Mouse (Mus musculus): ENCODE results near the gene Etl4. TPM values are rescaled to one million over a fixed set of nuclear protein-coding genes. Genes with fewer than 3 reads are reported as not detected.

Etl4 gene
- polyA plus RNA-seq, 1 experiment from 2014 or later: 1.5 TPM

- no peaks in the 10 kb centered on the region for H3K27me3 ChIP-seq (ENCODE audit: insufficient read depth, low read length)
- no peaks in the 10 kb centered on the region for H3K36me3 ChIP-seq (replicated peaks; ENCODE audit: insufficient read depth, low read length)
- no peak overlapping the region for H3K9ac ChIP-seq (replicated peaks)
- no peak overlapping the region for H3K27ac ChIP-seq (ENCODE audit: low read depth)
- no peak for DNase-seq
- WGBS (ENCODE audit: insufficient replicate concordance): 66% methylated on average over 3 of the region's 3 CpGs
- no peaks in the 10 kb centered on the region for H3K4me1 ChIP-seq (ENCODE audit: insufficient read depth)
- TF ChIP-seq CTCF (IDR thresholded peaks at IDR 0.05; ENCODE audit: low read depth) (no peak), EP300 (IDR thresholded peaks at IDR 0.05; ENCODE audit: low read depth) (no peak)
- no peak overlapping the region for H3K4me2 ChIP-seq (ENCODE audit: low read depth, low read length)
- no peak overlapping the region for H3K4me3 ChIP-seq (ENCODE audit: low read depth, low read length)
- ATAC-seq: no peak
- H3K9me3 ChIP-seq (ENCODE audit: low read length): no peaks in the 10 kb centered on the region
Measured at GRCm38 (mm10) chr2:20689389-20689788, 779.8 kb downstream of the Etl4 start.

GRCm38 (mm10) chr2:20692898-20693297 lies 783.3 kb downstream of the Etl4 start:
- no peak for DNase-seq
- Histone ChIP-seq H3K4me1 (ENCODE audit: insufficient read depth) (no peaks in the 10 kb centered on the region), H3K9ac (replicated peaks) (no peak overlapping the region), H3K27ac (ENCODE audit: low read depth) (no peak overlapping the region), H3K36me3 (replicated peaks; ENCODE audit: insufficient read depth, low read length) (no peaks in the 10 kb centered on the region), H3K4me3 (ENCODE audit: low read depth, low read length) (no peak overlapping the region), H3K9me3 (ENCODE audit: low read length) (no peaks in the 10 kb centered on the region), H3K4me2 (ENCODE audit: low read depth, low read length) (no peak overlapping the region), H3K27me3 (ENCODE audit: insufficient read depth, low read length) (no peaks in the 10 kb centered on the region)
- ATAC-seq: no peak
- TF ChIP-seq EP300 (IDR thresholded peaks at IDR 0.05; ENCODE audit: low read depth): no peak
- TF ChIP-seq CTCF (IDR thresholded peaks at IDR 0.05; ENCODE audit: low read depth): no peak
- 73% methylated on average over 3 of the region's 3 CpGs for WGBS (ENCODE audit: insufficient replicate concordance)

GRCm38 (mm10) chr2:20693772-20694171 lies 784.2 kb downstream of the Etl4 start:
- Histone ChIP-seq H3K27ac (ENCODE audit: low read depth) (no peak overlapping the region), H3K4me1 (ENCODE audit: insufficient read depth) (no peaks in the 10 kb centered on the region), H3K27me3 (ENCODE audit: insufficient read depth, low read length) (no peaks in the 10 kb centered on the region), H3K4me3 (ENCODE audit: low read depth, low read length) (no peak overlapping the region), H3K9ac (replicated peaks) (no peak overlapping the region), H3K9me3 (ENCODE audit: low read length) (no peaks in the 10 kb centered on the region), H3K4me2 (ENCODE audit: low read depth, low read length) (no peak overlapping the region), H3K36me3 (replicated peaks; ENCODE audit: insufficient read depth, low read length) (no peaks in the 10 kb centered on the region)
- ATAC-seq (no peak), DNase-seq (no peak)
- 68% methylated on average over 1 of the region's 1 CpGs for whole genome bisulfite sequencing (ENCODE audit: insufficient replicate concordance)
- TF ChIP-seq EP300 (IDR thresholded peaks at IDR 0.05; ENCODE audit: low read depth) (no peak), CTCF (IDR thresholded peaks at IDR 0.05; ENCODE audit: low read depth) (no peak)

GRCm38 (mm10) chr2:20697719-20698118 lies 788.1 kb downstream of the Etl4 start:
- no peaks in the 10 kb centered on the region for H3K36me3 ChIP-seq (replicated peaks; ENCODE audit: insufficient read depth, low read length)
- no peak overlapping the region for H3K4me3 ChIP-seq (ENCODE audit: low read depth, low read length)
- no peaks in the 10 kb centered on the region for H3K4me1 ChIP-seq (ENCODE audit: insufficient read depth)
- WGBS (ENCODE audit: insufficient replicate concordance): 64% methylated on average over 1 of the region's 1 CpGs
- H3K27me3 ChIP-seq (ENCODE audit: insufficient read depth, low read length): no peaks in the 10 kb centered on the region
- ATAC-seq (no peak), DNase-seq (no peak)
- no peak overlapping the region for H3K4me2 ChIP-seq (ENCODE audit: low read depth, low read length)
- H3K9ac ChIP-seq (replicated peaks): no peak overlapping the region
- TF ChIP-seq EP300 (IDR thresholded peaks at IDR 0.05; ENCODE audit: low read depth) (no peak), CTCF (IDR thresholded peaks at IDR 0.05; ENCODE audit: low read depth) (no peak)
- H3K9me3 ChIP-seq (ENCODE audit: low read length): no peaks in the 10 kb centered on the region
- no peak overlapping the region for H3K27ac ChIP-seq (ENCODE audit: low read depth)

- Histone ChIP-seq H3K27ac (ENCODE audit: low read depth) (no peak overlapping the region), H3K36me3 (replicated peaks; ENCODE audit: insufficient read depth, low read length) (no peaks in the 10 kb centered on the region), H3K9me3 (ENCODE audit: low read length) (no peaks in the 10 kb centered on the region), H3K4me1 (ENCODE audit: insufficient read depth) (no peaks in the 10 kb centered on the region), H3K27me3 (ENCODE audit: insufficient read depth, low read length) (no peaks in the 10 kb centered on the region), H3K4me3 (ENCODE audit: low read depth, low read length) (no peak overlapping the region), H3K4me2 (ENCODE audit: low read depth, low read length) (no peak overlapping the region), H3K9ac (replicated peaks) (no peak overlapping the region)
- 78% methylated on average over 4 of the region's 4 CpGs for WGBS (ENCODE audit: insufficient replicate concordance)
- ATAC-seq (no peak), DNase-seq (no peak)
- no peak for TF ChIP-seq EP300 (IDR thresholded peaks at IDR 0.05; ENCODE audit: low read depth)
- no peak for TF ChIP-seq CTCF (IDR thresholded peaks at IDR 0.05; ENCODE audit: low read depth)
Measured at GRCm38 (mm10) chr2:20705110-20705509, 795.5 kb downstream of the Etl4 start.

- no peaks in the 10 kb centered on the region for H3K4me1 ChIP-seq (ENCODE audit: insufficient read depth)
- ATAC-seq (no peak), DNase-seq (no peak)
- no peaks in the 10 kb centered on the region for H3K36me3 ChIP-seq (replicated peaks; ENCODE audit: insufficient read depth, low read length)
- H3K9me3 ChIP-seq (ENCODE audit: low read length): no peaks in the 10 kb centered on the region
- H3K27me3 ChIP-seq (ENCODE audit: insufficient read depth, low read length): no peaks in the 10 kb centered on the region
- WGBS (ENCODE audit: insufficient replicate concordance): 87% methylated on average over 7 of the region's 7 CpGs
- H3K4me2 ChIP-seq (ENCODE audit: low read depth, low read length): no peak overlapping the region
- H3K9ac ChIP-seq (replicated peaks): no peak overlapping the region
- no peak overlapping the region for H3K4me3 ChIP-seq (ENCODE audit: low read depth, low read length)
- TF ChIP-seq CTCF (IDR thresholded peaks at IDR 0.05; ENCODE audit: low read depth) (no peak), EP300 (IDR thresholded peaks at IDR 0.05; ENCODE audit: low read depth) (no peak)
- H3K27ac ChIP-seq (ENCODE audit: low read depth): no peak overlapping the region
Measured at GRCm38 (mm10) chr2:20710589-20710988, 801.0 kb downstream of the Etl4 start.

- Histone ChIP-seq H3K9ac (replicated peaks) (no peak overlapping the region), H3K4me2 (ENCODE audit: low read depth, low read length) (no peak overlapping the region), H3K27me3 (ENCODE audit: insufficient read depth, low read length) (no peaks in the 10 kb centered on the region), H3K4me3 (ENCODE audit: low read depth, low read length) (no peak overlapping the region), H3K36me3 (replicated peaks; ENCODE audit: insufficient read depth, low read length) (no peaks in the 10 kb centered on the region), H3K4me1 (ENCODE audit: insufficient read depth) (no peaks in the 10 kb centered on the region), H3K9me3 (ENCODE audit: low read length) (no peaks in the 10 kb centered on the region), H3K27ac (ENCODE audit: low read depth) (no peak overlapping the region)
- ATAC-seq: no peak
- 70% methylated on average over 2 of the region's 2 CpGs for WGBS (ENCODE audit: insufficient replicate concordance)
- TF ChIP-seq CTCF (IDR thresholded peaks at IDR 0.05; ENCODE audit: low read depth): no peak
- no peak for TF ChIP-seq EP300 (IDR thresholded peaks at IDR 0.05; ENCODE audit: low read depth)
- no peak for DNase-seq
Measured at GRCm38 (mm10) chr2:20711024-20711423, 801.4 kb downstream of the Etl4 start.

Measured in liver, postnatal 0 days (tissue).